Mouse (Mus musculus) MEL (cell line): Measurements from ENCODE around the gene Itk.
A peak's percentile ranks its signal among the peaks of the same experiment; 100 is the strongest.

Experiments
- EP300 ChIP-seq, 2 experiments: IDR thresholded peaks; 2 replicates each; pipeline ENCODE4 v1.6.1; 2011; ENCODE audit warnings: improper control_type of control experiment in 2 of 2, low read length in 2 of 2, low read depth in 1 of 2, mild to moderate bottlenecking in 1 of 2
- POLR2A ChIP-seq, 2 experiments: IDR thresholded peaks; 2 replicates each; pipeline ENCODE4 v1.6.1; 2011 to 2012; ENCODE audit warnings: low read length in 2 of 2, mild to moderate bottlenecking in 2 of 2, control low read depth in 1 of 2, improper control_type of control experiment in 1 of 2, low read depth in 1 of 2, moderate library complexity in 1 of 2; ENCODE audit not compliant: control insufficient read depth in 1 of 2, insufficient read depth in 1 of 2, poor library complexity in 1 of 2

GRCm38 (mm10) chr11:46377819-46378782 is 11.2 kb downstream of the Itk start:
- no peak for TF ChIP-seq POLR2A (IDR thresholded peaks at IDR 0.05; ENCODE audit: control insufficient read depth in 1 of 2, insufficient read depth in 1 of 2, low read depth in 1 of 2, low read length in 2 of 2, poor library complexity in 1 of 2)
- TF ChIP-seq EP300 (IDR thresholded peaks at IDR 0.05; ENCODE audit: low read depth in 1 of 2, low read length in 2 of 2), result peak in 1 of 2 experiments; percentile 62; a peak in 2 of 4 replicates
